ENCODE assay signal across 20 mouse cellular contexts in genomic region chr13:94379006-94379405, GRCm38 (mm10). TPM values are rescaled to one million over a fixed set of nuclear protein-coding genes. Genes with fewer than 3 reads are reported as not detected.
DNase-seq lines count a peak whose midpoint lies in the region; ATAC-seq and TF ChIP-seq lines count a peak whose summit lies in the region.
"Had no signal": no experiment of that assay in that cellular context is flagged by ENCODE, and none has a peak within 500 bp of the region (broad histone marks: within the 10 kb centered on the region; RNA-seq: fewer than 3 reads in every experiment).

No protein-coding gene starts in this region.

- no peaks in the 10 kb centered on the region for H3K27me3 ChIP-seq in forebrain, embryonic 16.5 days (replicated peaks; ENCODE audit: control insufficient read depth, insufficient read depth, low read length)
- H3K27me3 ChIP-seq in forebrain, embryonic 13.5 days: no peaks in the 10 kb centered on the region
- no peaks in the 10 kb centered on the region for H3K27me3 ChIP-seq in kidney, embryonic 16.5 days (ENCODE audit: insufficient read depth, low read length)
- H3K27me3 ChIP-seq: embryonic facial prominence, embryonic 12.5 days; heart, embryonic 15.5 days; hindbrain, embryonic 15.5 days; lung, embryonic 15.5 days; neural tube, embryonic 13.5 days had no signal

- DNase-seq in kidney, postnatal 25 days: peak; percentile 38 to 49
- peak; percentile 39 for DNase-seq in lung, adult 2 months
- DNase-seq in lung, postnatal 4 days: peak; percentile 32 to 48
- no peak for DNase-seq in left cerebral cortex, adult 9 months (ENCODE audit: low spot score in 2 of 2)
- no peak for DNase-seq in spleen, adult 18-20 months
- DNase-seq: adrenal gland, postnatal 36 days; cerebellum, adult 2 months; gastrocnemius, postnatal 10 days; heart, adult 2 months; thymus, postnatal 36 days had no signal

- H3K9ac ChIP-seq in forebrain, embryonic 16.5 days (replicated peaks; ENCODE audit: low read depth, low read length): 0 out of 2 replicates have a peak overlapping the region, but pooled peaks have one; percentile 4
- H3K9ac ChIP-seq in forebrain, embryonic 13.5 days: no peak overlapping the region
- no peak overlapping the region for H3K9ac ChIP-seq in kidney, embryonic 16.5 days (replicated peaks; ENCODE audit: low read length)
- H3K9ac ChIP-seq: embryonic facial prominence, embryonic 12.5 days; heart, embryonic 15.5 days; hindbrain, embryonic 15.5 days; lung, embryonic 15.5 days had no signal

- no peak overlapping the region for H3K27ac ChIP-seq in forebrain, embryonic 16.5 days (ENCODE audit: low read length)
- H3K27ac ChIP-seq in forebrain, embryonic 13.5 days: no peak overlapping the region
- H3K27ac ChIP-seq in kidney, embryonic 16.5 days (ENCODE audit: low read length): no peak overlapping the region
- H3K27ac ChIP-seq: embryonic facial prominence, embryonic 12.5 days; heart, adult 2 months; heart, embryonic 15.5 days; hindbrain, embryonic 15.5 days; lung, embryonic 15.5 days; midbrain, embryonic 10.5 days; neural tube, embryonic 13.5 days had no signal

- TF ChIP-seq CTCF in lung, adult 2 months (IDR thresholded peaks at IDR 0.05; ENCODE audit: insufficient read depth, low read length): no peak

- 78% methylated on average over 4 of the region's 4 CpGs for WGBS in forebrain, embryonic 16.5 days
- WGBS in forebrain, embryonic 13.5 days: 85% methylated on average over 4 of the region's 4 CpGs
- WGBS in kidney, embryonic 16.5 days: 89% methylated on average over 4 of the region's 4 CpGs
- WGBS in lung, adult 2 months: 79% methylated on average over 4 of the region's 4 CpGs

- no peak overlapping the region for H3K4me2 ChIP-seq in forebrain, embryonic 16.5 days (ENCODE audit: low read length)
- no peak overlapping the region for H3K4me2 ChIP-seq in forebrain, embryonic 13.5 days
- H3K4me2 ChIP-seq in kidney, embryonic 16.5 days (replicated peaks; ENCODE audit: low read depth, low read length): no peak overlapping the region
- H3K4me2 ChIP-seq: embryonic facial prominence, embryonic 12.5 days; heart, embryonic 15.5 days; hindbrain, embryonic 15.5 days; lung, embryonic 15.5 days; neural tube, embryonic 13.5 days had no signal

- ATAC-seq in forebrain, embryonic 16.5 days: no peak
- ATAC-seq in forebrain, embryonic 13.5 days: no peak
- no peak for ATAC-seq in kidney, embryonic 16.5 days (ENCODE audit: low FRiP score, low TSS enrichment)
- ATAC-seq: activated CD4-positive, CD25-positive, alpha-beta regulatory T cell, adult 4 months had no signal

- no peak for TF ChIP-seq POLR2A in lung, adult 2 months (IDR thresholded peaks at IDR 0.05; ENCODE audit: borderline replicate concordance, extremely low read depth, low read depth, low read length)

- H3K4me3 ChIP-seq in forebrain, embryonic 16.5 days (replicated peaks; ENCODE audit: low read length): no peak overlapping the region
- no peak overlapping the region for H3K4me3 ChIP-seq in forebrain, embryonic 13.5 days
- no peak overlapping the region for H3K4me3 ChIP-seq in kidney, embryonic 16.5 days (ENCODE audit: low read length)
- no peak overlapping the region for H3K4me3 ChIP-seq in lung, adult 2 months (replicated peaks; ENCODE audit: extremely low read depth, low read depth, low read length)
- H3K4me3 ChIP-seq: embryonic facial prominence, embryonic 12.5 days; heart, adult 2 months; heart, embryonic 15.5 days; hindbrain, embryonic 15.5 days; lung, embryonic 15.5 days; midbrain, embryonic 10.5 days; neural tube, embryonic 13.5 days had no signal

- H3K9me3 ChIP-seq in forebrain, embryonic 16.5 days (ENCODE audit: control insufficient read depth, low read length): no peaks in the 10 kb centered on the region
- H3K9me3 ChIP-seq in forebrain, embryonic 13.5 days (replicated peaks): no peaks in the 10 kb centered on the region
- no peaks in the 10 kb centered on the region for H3K9me3 ChIP-seq in kidney, embryonic 16.5 days (ENCODE audit: low read length)
- H3K9me3 ChIP-seq: embryonic facial prominence, embryonic 12.5 days; heart, embryonic 15.5 days; hindbrain, embryonic 15.5 days; lung, embryonic 15.5 days; midbrain, embryonic 10.5 days; neural tube, embryonic 13.5 days had no signal

- H3K4me1 ChIP-seq in forebrain, embryonic 16.5 days (replicated peaks; ENCODE audit: control insufficient read depth, insufficient read depth, low read length): peaks cover 23% of the 10 kb centered on the region
- peaks cover 30% of the 10 kb centered on the region for H3K4me1 ChIP-seq in forebrain, embryonic 13.5 days
- H3K4me1 ChIP-seq in kidney, embryonic 16.5 days (ENCODE audit: insufficient read depth, low read length): no peaks in the 10 kb centered on the region; the same call in 1 of the 2 replicates
- H3K4me1 ChIP-seq in lung, adult 2 months (ENCODE audit: control insufficient read depth, insufficient read depth, low read length): peaks cover 5% of the 10 kb centered on the region

- H3K36me3 ChIP-seq in forebrain, embryonic 16.5 days (ENCODE audit: control insufficient read depth, insufficient read depth): no peaks in the 10 kb centered on the region
- H3K36me3 ChIP-seq in forebrain, embryonic 13.5 days (ENCODE audit: poor library complexity, severe bottlenecking): no peaks in the 10 kb centered on the region
- H3K36me3 ChIP-seq in kidney, embryonic 16.5 days (ENCODE audit: insufficient read depth, low read length): no peaks in the 10 kb centered on the region; the same call in 1 of the 2 replicates
- H3K36me3 ChIP-seq: embryonic facial prominence, embryonic 12.5 days; heart, embryonic 15.5 days; hindbrain, embryonic 15.5 days; lung, embryonic 15.5 days; neural tube, embryonic 13.5 days had no signal

RNA-seq across cellular contexts. Expression of gene Ap3b1, which starts 20.2 kb away (rescaled TPM):
- polyA plus RNA-seq in forebrain, embryonic 16.5 days (2015; fragmentation: Nextera tagmentation; extraction: Ambion mirVana): 34.4 and 39.2 TPM in 2 replicates
- polyA plus RNA-seq in forebrain, embryonic 13.5 days (2015; fragmentation: Nextera tagmentation; extraction: Ambion mirVana): 29.9 and 32.5 TPM in 2 replicates
- 48.4 and 48.6 TPM in 2 replicates for polyA plus RNA-seq in kidney, embryonic 16.5 days (2015; fragmentation: Nextera tagmentation; extraction: Ambion mirVana)
- 21.2 and 29.2 TPM in 2 replicates for polyA plus RNA-seq in lung, adult 2 months (2012; rRNA removed)

Comparison
In these comparisons a context has a peak if more than half of its experiments do, and no peak if none do; other contexts are left out.
1. DNase-seq: peak in kidney, postnatal 25 days (2 of 2), lung, adult 2 months (single experiment) and lung, postnatal 4 days (2 of 2); none in left cerebral cortex, adult 9 months (0 of 2) and spleen, adult 18-20 months (0 of 2).